Mouse (Mus musculus) forebrain, embryonic 14.5 days (tissue): ENCODE measurements around the gene Orm1. TPM values are rescaled to one million over a fixed set of nuclear protein-coding genes. Genes with fewer than 3 reads are reported as not detected.
A peak's percentile ranks its signal among the peaks of the same experiment; 100 is the strongest.
"Not testable (repeated sequence)": the region's sequence is repeated elsewhere in the genome, so short reads cannot be mapped to it uniquely, and the experiment has no call there.

Source experiments
- ATAC-seq: fragments of 200-750 bp; cut with Nextera tagmentation; 2 replicates; pipeline ENCODE4 v1.8.0; 2017; ENCODE audit warnings: mild to moderate bottlenecking, moderate library complexity
- DNase-seq: peaks from one replicate; pipeline ENCODE4 v3.0.0-alpha.2; 2015; ENCODE audit warnings: low spot score
- H3K27ac ChIP-seq: fragments of 300-500 bp; sonication (generic); 2 replicates; pipeline ENCODE4 v1.5.1; 2014; ENCODE audit warnings: low read depth, mild to moderate bottlenecking, control low read depth, low read length, moderate library complexity
- H3K27me3 ChIP-seq: fragments of 300-500 bp; sonication (generic); replicated peaks from 2 replicates; pipeline ENCODE4 v1.6.1; 2014; ENCODE audit warnings: low read length, control low read depth, mixed read lengths; ENCODE audit not compliant: control insufficient read depth, insufficient read depth
- H3K36me3 ChIP-seq: fragments of 300-500 bp; sonication (generic); 2 replicates; pipeline ENCODE4 v1.6.1; 2014; ENCODE audit warnings: low read length, control low read depth; ENCODE audit not compliant: control insufficient read depth, insufficient read depth
- H3K4me1 ChIP-seq: fragments of 300-500 bp; sonication (generic); 2 replicates; pipeline ENCODE4 v1.6.1; 2014; ENCODE audit warnings: antibody characterized with exemption, low read length, control low read depth; ENCODE audit not compliant: control insufficient read depth, insufficient read depth
- H3K4me2 ChIP-seq: fragments of 300-500 bp; sonication (generic); 2 replicates; pipeline ENCODE4 v1.6.1; 2014; ENCODE audit warnings: mild to moderate bottlenecking, control low read depth, low read length
- H3K4me3 ChIP-seq: fragments of 300-500 bp; sonication (generic); 2 replicates; pipeline ENCODE4 v1.5.1; 2014; ENCODE audit warnings: low read depth, low read length, control low read depth
- H3K9ac ChIP-seq: fragments of 300-500 bp; sonication (generic); 2 replicates; pipeline ENCODE4 v1.6.1; 2014; ENCODE audit warnings: mild to moderate bottlenecking, low read length, control low read depth, moderate library complexity
- H3K9me3 ChIP-seq: fragments of 300-500 bp; sonication (generic); replicated peaks from 2 replicates; pipeline ENCODE4 v1.6.1; 2016; ENCODE audit warnings: low read length, control low read depth, mixed read lengths; ENCODE audit not compliant: control insufficient read depth
- WGBS: fragments of 180-500 bp; shearing (Covaris S2); extraction: QIAGEN DNeasy Blood & Tissue Kit; methylation state at CpG from one replicate; pipeline ENCODE4 v1.1.7; 2014; 5-methylcytosine and 5-hydroxymethylcytosine counted together
- polyA plus RNA-seq: library from polyadenylated mRNA; unstranded; fragments of >200 nt; fragmentation: Nextera tagmentation; extraction: Ambion mirVana; gene quantifications from 2 replicates; pipeline ENCODE4 v1.2.1, GENCODE M21; 2014

Gene Orm1
- polyA plus RNA-seq, 1 experiment from 2014 or later: not detected

DNA sequence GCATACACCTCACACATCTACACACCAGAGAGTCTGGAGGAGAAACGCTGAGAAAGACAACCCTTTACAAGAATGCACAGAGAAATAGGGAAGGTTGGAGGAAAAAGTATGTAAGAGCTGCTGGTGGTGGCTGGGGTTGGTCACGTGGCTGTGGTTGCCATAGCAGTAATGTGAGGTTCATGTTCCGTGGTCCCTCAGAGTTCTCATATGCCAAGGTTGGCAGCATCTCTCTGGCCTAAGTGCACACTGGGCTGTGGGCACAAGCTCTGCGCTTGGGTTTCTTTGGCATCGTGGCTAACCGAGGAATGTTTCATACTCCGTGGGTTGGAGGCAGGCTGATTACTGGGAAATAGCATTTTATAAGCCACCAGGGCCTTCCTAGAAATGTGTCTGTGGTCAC is 32.9 kb upstream of the Orm1 start:
- 92% methylated on average over 7 of the region's 7 CpGs for WGBS
- no peaks in the 10 kb centered on the region for H3K27me3 ChIP-seq
- no peak overlapping the region for H3K4me3 ChIP-seq
- ATAC-seq (no peak), DNase-seq (no peak)
- no peak overlapping the region for H3K27ac ChIP-seq
- no peaks in the 10 kb centered on the region for H3K36me3 ChIP-seq
- H3K4me2 ChIP-seq: no peak overlapping the region
- no peaks in the 10 kb centered on the region for H3K4me1 ChIP-seq
- H3K9ac ChIP-seq: no peak overlapping the region
- H3K9me3 ChIP-seq: no peaks in the 10 kb centered on the region

GRCm38 (mm10) chr4:63314063-63314462 is 30.3 kb upstream of the Orm1 start:
- Histone ChIP-seq H3K4me2 (no peak overlapping the region), H3K27ac (no peak overlapping the region), H3K4me1 (no peaks in the 10 kb centered on the region), H3K4me3 (no peak overlapping the region), H3K27me3 (no peaks in the 10 kb centered on the region), H3K9me3 (no peaks in the 10 kb centered on the region), H3K9ac (no peak overlapping the region), H3K36me3 (no peaks in the 10 kb centered on the region)
- 81% methylated on average over 5 of the region's 5 CpGs for WGBS
- DNase-seq (no peak), ATAC-seq (no peak)

GRCm38 (mm10) chr4:63316076-63316746 is 28.1 kb upstream of the Orm1 start:
- H3K9ac ChIP-seq: no peak overlapping the region
- no peaks in the 10 kb centered on the region for H3K9me3 ChIP-seq
- no peaks in the 10 kb centered on the region for H3K4me1 ChIP-seq
- DNase-seq (no peak), ATAC-seq (0 out of 2 replicates have a peak, but pooled peaks have one; percentile 21)
- H3K4me2 ChIP-seq: no peak overlapping the region
- H3K27ac ChIP-seq: no peak overlapping the region
- no peaks in the 10 kb centered on the region for H3K36me3 ChIP-seq
- H3K27me3 ChIP-seq: no peaks in the 10 kb centered on the region
- H3K4me3 ChIP-seq: no peak overlapping the region
- WGBS: 72% methylated on average over 9 of the region's 9 CpGs

- not testable (repeated sequence) for H3K4me2 ChIP-seq, ATAC-seq, H3K27me3 ChIP-seq, H3K9ac ChIP-seq, H3K27ac ChIP-seq, H3K9me3 ChIP-seq, H3K36me3 ChIP-seq, H3K4me3 ChIP-seq, H3K4me1 ChIP-seq
- WGBS: 31% methylated on average over 3 of the region's 3 CpGs
- peak; percentile 72 for DNase-seq
Measured at GRCm38 (mm10) chr4:63319566-63319965, 24.8 kb upstream of the Orm1 start.

DNA sequence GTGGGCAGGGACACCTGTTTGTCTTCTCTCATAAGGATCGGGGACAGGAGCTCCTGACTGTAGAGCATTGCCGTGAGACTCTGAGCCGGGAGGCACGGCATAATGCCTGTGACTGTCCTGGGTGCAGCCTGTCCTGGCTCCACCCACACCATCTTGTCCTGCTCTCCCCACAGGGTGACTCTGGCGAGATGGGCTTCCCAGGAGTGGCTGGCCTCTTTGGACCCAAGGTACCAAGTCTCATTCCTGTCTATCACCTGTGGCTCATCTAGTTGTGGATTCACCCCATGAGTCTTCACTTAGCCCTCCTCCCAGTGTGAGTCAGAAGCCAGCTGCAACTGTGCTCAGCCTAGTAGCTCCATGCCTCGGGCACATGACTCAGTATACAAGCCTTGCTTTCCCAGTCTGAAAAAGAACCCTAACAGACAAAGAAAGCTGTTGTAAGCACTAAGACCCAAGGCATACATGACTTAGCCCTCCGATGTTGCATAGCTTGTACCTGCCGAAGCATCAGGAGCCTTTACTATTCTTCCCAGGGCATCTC is 21.0 kb upstream of the Orm1 start:
- Histone ChIP-seq H3K9ac (no peak overlapping the region), H3K27ac (no peak overlapping the region), H3K9me3 (no peaks in the 10 kb centered on the region), H3K4me2 (no peak overlapping the region), H3K4me3 (no peak overlapping the region), H3K4me1 (no peaks in the 10 kb centered on the region), H3K36me3 (0 out of 2 replicates have a peak, but pooled peaks cover 4% of the 10 kb centered on the region), H3K27me3 (no peaks in the 10 kb centered on the region)
- ATAC-seq: no peak
- no peak for DNase-seq
- 85% methylated on average over 8 of the region's 8 CpGs for WGBS

DNA sequence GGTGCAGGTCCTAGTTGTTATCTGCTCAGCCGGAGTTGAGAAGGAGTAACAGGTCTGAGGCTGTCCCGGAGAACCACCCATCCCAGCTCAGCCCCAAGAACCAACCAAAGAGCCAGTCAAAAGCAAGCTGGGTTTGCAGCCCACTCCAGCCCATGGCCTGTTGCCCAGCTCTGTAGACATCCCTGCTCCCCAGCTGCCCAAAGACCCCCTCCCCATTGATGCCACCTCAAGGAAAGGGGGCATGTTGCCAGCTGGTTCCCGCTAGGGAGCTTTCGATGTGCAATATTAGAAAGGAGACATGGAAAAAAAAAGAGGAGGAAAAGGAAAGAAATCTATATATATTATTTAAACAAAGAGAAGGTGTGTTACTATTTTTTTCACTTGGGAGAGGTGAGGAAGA is 11.0 kb upstream of the Orm1 start:
- ATAC-seq (no peak), DNase-seq (no peak)
- Histone ChIP-seq H3K9ac (no peak overlapping the region), H3K4me2 (no peak overlapping the region), H3K4me1 (no peaks in the 10 kb centered on the region), H3K4me3 (no peak overlapping the region), H3K36me3 (no peaks in the 10 kb centered on the region), H3K27me3 (no peaks in the 10 kb centered on the region), H3K27ac (no peak overlapping the region), H3K9me3 (no peaks in the 10 kb centered on the region)
- 89% methylated on average over 4 of the region's 4 CpGs for WGBS

DNA sequence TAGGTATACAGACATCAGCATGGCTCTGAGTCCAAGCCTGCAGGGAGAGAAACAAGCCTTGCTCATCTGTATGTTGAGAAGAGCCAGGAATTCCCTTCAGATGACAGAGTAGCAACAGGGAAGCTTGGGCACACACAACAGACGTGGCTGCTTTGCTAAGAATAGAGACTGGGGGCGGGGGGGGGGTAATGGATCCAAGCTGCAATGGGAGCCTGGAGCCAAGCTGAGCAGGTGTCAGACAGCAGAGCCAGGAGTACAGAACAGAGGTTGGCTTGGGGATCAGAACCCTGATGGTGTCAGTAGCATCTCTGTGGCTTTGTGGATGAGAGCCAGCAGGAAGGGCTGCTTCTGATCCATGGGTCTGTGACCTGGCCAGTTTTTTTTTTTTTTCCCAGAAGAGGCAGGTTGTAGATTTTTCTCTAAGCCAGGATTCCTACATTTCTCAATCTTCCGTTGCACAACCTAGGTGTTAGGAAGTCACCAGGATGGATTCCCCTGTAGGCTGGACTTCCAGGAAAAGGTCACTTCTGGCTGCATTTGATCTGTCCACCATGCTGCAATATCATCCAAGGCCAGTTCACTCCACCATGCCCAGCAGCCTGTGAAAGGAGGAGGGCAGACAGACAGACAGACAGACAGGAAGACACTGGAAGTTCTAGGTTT is 5.8 kb upstream of the Orm1 start:
- H3K9me3 ChIP-seq: no peaks in the 10 kb centered on the region
- no peaks in the 10 kb centered on the region for H3K36me3 ChIP-seq
- H3K9ac ChIP-seq: no peak overlapping the region
- H3K4me1 ChIP-seq: no peaks in the 10 kb centered on the region
- no peak overlapping the region for H3K4me3 ChIP-seq
- ATAC-seq (no peak), DNase-seq (peak; percentile 14)
- WGBS: 63% methylated on average over 3 of the region's 3 CpGs
- H3K4me2 ChIP-seq: no peak overlapping the region
- H3K27ac ChIP-seq: no peak overlapping the region
- no peaks in the 10 kb centered on the region for H3K27me3 ChIP-seq

DNA sequence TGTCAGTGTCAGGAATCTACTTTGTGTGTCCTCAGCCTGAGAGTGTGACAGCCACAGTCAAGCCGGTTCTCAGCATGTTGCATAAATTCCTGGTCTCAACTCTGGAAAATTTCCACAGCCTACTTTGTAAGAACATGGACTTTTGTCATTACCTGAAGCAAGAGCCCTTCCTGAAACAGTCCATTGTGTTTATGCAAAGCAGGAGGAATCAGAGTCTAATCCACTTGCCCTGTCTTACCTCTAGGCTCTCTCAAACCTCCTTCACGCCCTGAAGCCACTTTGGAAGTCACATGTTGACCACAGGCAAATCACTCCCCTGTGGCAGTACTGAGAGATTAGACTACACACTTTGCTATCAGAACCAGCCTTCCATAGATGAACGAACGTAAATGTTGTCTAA is 1.9 kb upstream of the Orm1 start:
- 66% methylated on average over 4 of the region's 4 CpGs for WGBS
- no peaks in the 10 kb centered on the region for H3K36me3 ChIP-seq

GRCm38 (mm10) chr4:63343608-63344007 is 752 bp upstream of the Orm1 start:
- no peak for ATAC-seq
- DNase-seq: no peak
- 73% methylated on average over 3 of the region's 3 CpGs for WGBS
- Histone ChIP-seq H3K27ac (no peak overlapping the region), H3K27me3 (no peaks in the 10 kb centered on the region), H3K9ac (no peak overlapping the region), H3K4me3 (no peak overlapping the region), H3K4me2 (no peak overlapping the region), H3K4me1 (no peaks in the 10 kb centered on the region), H3K36me3 (no peaks in the 10 kb centered on the region), H3K9me3 (no peaks in the 10 kb centered on the region)

More for the DNA sequence above, 1.9 kb upstream of the Orm1 start:
- Histone ChIP-seq H3K27ac (no peak overlapping the region), H3K4me1 (no peaks in the 10 kb centered on the region), H3K9ac (no peak overlapping the region), H3K27me3 (no peaks in the 10 kb centered on the region), H3K4me3 (no peak overlapping the region), H3K4me2 (no peak overlapping the region), H3K9me3 (no peaks in the 10 kb centered on the region)
- ATAC-seq (no peak), DNase-seq (no peak)
